Mouse (Mus musculus) left cerebral cortex, adult 11 months (tissue): Measurements from ENCODE around the gene Cldn34a.
"Not testable (repeated sequence)": the region's sequence is repeated elsewhere in the genome, so short reads cannot be mapped to it uniquely, and the experiment has no call there.

ENCODE experiments used
- DNase-seq: peaks from one replicate; pipeline ENCODE4 v3.0.0; 2022; ENCODE audit warnings: low spot score

Cldn34a gene

DNA sequence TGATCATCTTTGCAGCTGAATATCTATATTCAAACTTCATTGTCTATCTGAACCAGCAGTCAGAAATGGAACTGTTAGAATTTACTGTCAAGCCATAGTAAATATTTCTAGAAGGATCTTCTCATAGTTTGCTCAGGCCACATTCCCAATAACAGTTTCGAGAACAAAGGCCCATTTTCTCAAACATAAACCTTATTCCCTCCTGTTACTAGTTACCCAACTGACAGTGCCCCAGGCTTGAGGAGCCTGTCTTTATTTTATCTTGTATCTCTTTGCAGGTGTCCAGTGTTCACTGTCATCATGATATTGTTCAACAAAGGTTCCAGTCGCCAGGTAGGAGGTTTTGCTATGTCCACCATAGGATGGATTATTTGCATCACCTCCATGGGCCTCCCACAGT, at the start of gene Cldn34a:
TSS of gene Cldn34a (plus strand) at position 301 of the 400 bp plus-strand sequence.
- no peak for DNase-seq

DNA sequence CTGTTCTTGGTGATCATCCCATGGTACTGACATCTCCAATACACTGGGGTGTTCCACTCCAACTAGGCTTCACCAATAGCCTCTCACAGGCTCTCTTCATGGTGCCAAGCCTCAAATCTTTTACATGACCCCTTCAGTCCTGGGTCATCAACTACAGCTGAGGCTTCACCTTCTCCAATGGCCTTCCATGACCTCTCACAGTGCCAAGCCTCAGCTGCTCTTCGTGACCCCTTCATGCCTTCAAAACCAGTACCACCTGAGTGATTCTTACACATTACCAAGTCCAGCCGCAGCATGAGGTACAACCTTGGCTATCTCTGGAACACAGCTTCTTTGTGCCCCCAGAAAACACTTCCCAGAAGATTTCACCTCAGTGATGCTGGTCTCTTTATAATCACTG, 44.5 kb upstream of the Cldn34a start:
- not testable (repeated sequence) for DNase-seq

DNA sequence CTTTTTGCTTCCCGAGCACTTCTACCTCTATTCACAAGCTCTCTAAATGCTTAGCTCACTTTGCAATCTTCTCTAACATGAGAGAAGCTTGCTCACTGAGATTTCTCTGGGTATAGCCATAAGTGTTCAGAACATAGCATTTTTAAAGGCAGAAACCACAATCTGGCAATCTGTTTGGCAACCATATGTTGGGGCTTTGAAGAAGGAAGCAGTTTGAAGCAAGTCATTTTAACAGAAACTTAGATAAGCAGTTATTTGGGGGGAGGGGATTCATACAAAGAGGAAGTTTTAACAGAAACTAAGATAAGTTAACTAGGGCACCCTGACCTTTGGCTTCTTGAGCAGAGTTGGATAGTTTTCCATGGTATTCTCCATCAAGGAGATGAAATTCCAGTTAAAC, 17.4 kb upstream of the Cldn34a start:
- no peak for DNase-seq

DNA sequence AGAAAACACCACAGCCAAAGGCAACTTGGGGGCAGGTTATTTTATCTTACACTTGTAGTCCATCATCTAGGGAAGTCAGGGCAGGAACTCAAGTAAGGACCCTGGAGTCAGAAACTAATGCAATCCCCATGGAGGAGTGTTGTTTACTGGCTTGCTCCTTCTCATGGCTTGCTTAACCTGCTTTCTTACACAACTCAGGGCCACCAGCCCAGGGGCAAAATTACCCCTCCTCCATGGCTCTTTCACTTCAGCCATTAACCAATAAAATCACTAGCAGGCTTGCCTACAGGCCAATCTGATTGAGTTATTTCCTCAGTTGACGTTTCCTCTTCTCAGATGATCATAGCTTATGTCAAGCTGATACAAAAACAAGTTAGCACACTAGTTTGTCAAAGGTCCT, 15.0 kb upstream of the Cldn34a start:
- no peak for DNase-seq

DNA sequence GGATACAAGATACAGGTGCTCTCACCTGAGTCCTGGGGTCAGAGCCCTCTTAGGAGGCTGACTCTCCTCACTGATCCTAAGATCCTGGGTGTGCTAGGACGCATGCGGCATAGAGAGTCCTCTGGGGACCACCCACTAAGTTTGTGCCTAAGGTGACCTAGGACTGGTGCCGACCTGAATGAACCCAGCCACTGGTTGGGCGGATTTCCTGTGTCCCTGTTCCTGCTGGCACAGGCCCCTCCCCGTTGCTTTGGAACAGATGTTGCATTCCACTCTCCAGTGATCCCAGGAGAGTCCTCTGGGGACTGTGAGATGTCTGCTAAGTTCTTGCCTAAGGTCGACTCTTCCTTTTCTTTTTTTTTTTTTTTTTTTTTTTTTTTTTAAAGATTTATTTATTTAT, 5.7 kb upstream of the Cldn34a start:
- no peak for DNase-seq
